Mouse (Mus musculus) layer of hippocampus, postnatal 14 days (tissue): ENCODE results near the gene Rhd. TPM values are rescaled to one million over a fixed set of nuclear protein-coding genes. Genes with fewer than 3 reads are reported as not detected.

Source experiments
- DNase-seq, 2 experiments: peaks; one replicate each; pipeline ENCODE4 v3.0.0; 2021 to 2022; ENCODE audit warnings: low spot score in 2 of 2, mixed read lengths in 1 of 2
- total RNA-seq, 2 experiments: library from RNA; stranded (reverse); gene quantifications; 2 replicates each; pipeline ENCODE4 v1.2.3; 2021

Rhd gene
- total RNA-seq, 2 experiments from 2014 or later = not detected

- DNase-seq = no peak
These were observed 8.3 kb upstream of the Rhd start for GRCm38 (mm10) chr4:134856056-134856455.

GRCm38 (mm10) chr4:134856501-134856900 is 7.8 kb upstream of the Rhd start:
- no peak for DNase-seq

GRCm38 (mm10) chr4:134858494-134858893 is 5.8 kb upstream of the Rhd start:
- DNase-seq = no peak

GRCm38 (mm10) chr4:134861884-134862283 is 2.5 kb upstream of the Rhd start:
- DNase-seq = no peak

GRCm38 (mm10) chr4:134862996-134863395 is 1.3 kb upstream of the Rhd start:
- DNase-seq = no peak

GRCm38 (mm10) chr4:134865340-134865739 is 1.0 kb downstream of the Rhd start:
- no peak for DNase-seq

GRCm38 (mm10) chr4:134865789-134866188 is 1.5 kb downstream of the Rhd start:
- DNase-seq = no peak

GRCm38 (mm10) chr4:134867213-134867612 is 2.9 kb downstream of the Rhd start:
- no peak for DNase-seq

GRCm38 (mm10) chr4:134867661-134868060 is 3.3 kb downstream of the Rhd start:
- no peak for DNase-seq

GRCm38 (mm10) chr4:134868065-134868464 is 3.7 kb downstream of the Rhd start:
- DNase-seq = no peak

GRCm38 (mm10) chr4:134868490-134868889 is 4.2 kb downstream of the Rhd start:
- DNase-seq = no peak

- no peak for DNase-seq
These were observed 4.9 kb downstream of the Rhd start for GRCm38 (mm10) chr4:134869068-134869730.

GRCm38 (mm10) chr4:134869815-134870375 is 5.6 kb downstream of the Rhd start:
- DNase-seq = no peak

- no peak for DNase-seq
These were observed 7.1 kb downstream of the Rhd start for GRCm38 (mm10) chr4:134871477-134871876.

GRCm38 (mm10) chr4:134871950-134872349 is 7.6 kb downstream of the Rhd start:
- DNase-seq = no peak

- no peak for DNase-seq
These were observed 11.8 kb downstream of the Rhd start for GRCm38 (mm10) chr4:134876171-134876570.

GRCm38 (mm10) chr4:134879410-134879981 is 15.2 kb downstream of the Rhd start:
- DNase-seq = peak; percentile 64 to 65

- peak in 1 of 2 experiments; percentile 13 for DNase-seq
These were observed 15.7 kb downstream of the Rhd start for GRCm38 (mm10) chr4:134880041-134880440.

GRCm38 (mm10) chr4:134883266-134883665 is 18.9 kb downstream of the Rhd start:
- no peak for DNase-seq

- DNase-seq = no peak
These were observed 19.5 kb downstream of the Rhd start for GRCm38 (mm10) chr4:134883808-134884207.

- no peak for DNase-seq
These were observed 20.0 kb downstream of the Rhd start for GRCm38 (mm10) chr4:134884364-134884763.

GRCm38 (mm10) chr4:134892096-134892495 is 27.8 kb downstream of the Rhd start:
- peak; percentile 51 to 69 for DNase-seq

- no peak for DNase-seq
These were observed 32.9 kb downstream of the Rhd start for GRCm38 (mm10) chr4:134897256-134897655.
